Mouse (Mus musculus): ENCODE measurements around the gene Ttc30b. TPM values are rescaled to one million over a fixed set of nuclear protein-coding genes. Genes with fewer than 3 reads are reported as not detected.

Ttc30b gene
- polyA plus RNA-seq, 1 experiment, result 9.6 TPM

GRCm38 (mm10) chr2:75923807-75924340, 14.5 kb downstream of the Ttc30b start:
- Histone ChIP-seq H3K27ac (ENCODE audit: insufficient read depth, low read length) (no peak overlapping the region), H3K4me3 (ENCODE audit: insufficient read depth, low read length) (no peak overlapping the region), H3K4me1 (ENCODE audit: control insufficient read depth, insufficient read depth, low read length) (peaks cover under 1% of the 10 kb centered on the region; the same call in 1 of the 2 replicates)
- no peak for TF ChIP-seq POLR2A (IDR thresholded peaks at IDR 0.05; ENCODE audit: extremely low read depth, insufficient read depth, low read length)
- TF ChIP-seq CTCF (IDR thresholded peaks at IDR 0.05; ENCODE audit: extremely low read depth, insufficient read depth, low read length), result no peak

GRCm38 (mm10) chr2:75915040-75915439, 23.3 kb downstream of the Ttc30b start:
- TF ChIP-seq POLR2A (IDR thresholded peaks at IDR 0.05; ENCODE audit: extremely low read depth, insufficient read depth, low read length), result no peak
- TF ChIP-seq CTCF (IDR thresholded peaks at IDR 0.05; ENCODE audit: extremely low read depth, insufficient read depth, low read length), result no peak
- Histone ChIP-seq H3K4me1 (ENCODE audit: control insufficient read depth, insufficient read depth, low read length) (no peaks in the 10 kb centered on the region), H3K4me3 (ENCODE audit: insufficient read depth, low read length) (no peak overlapping the region), H3K27ac (ENCODE audit: insufficient read depth, low read length) (no peak overlapping the region)

- no peak overlapping the region for H3K4me3 ChIP-seq (ENCODE audit: insufficient read depth, low read length)
- no peak for TF ChIP-seq CTCF (IDR thresholded peaks at IDR 0.05; ENCODE audit: extremely low read depth, insufficient read depth, low read length)
- no peak for TF ChIP-seq POLR2A (IDR thresholded peaks at IDR 0.05; ENCODE audit: extremely low read depth, insufficient read depth, low read length)
- H3K27ac ChIP-seq (ENCODE audit: insufficient read depth, low read length), result no peak overlapping the region
- H3K4me1 ChIP-seq (ENCODE audit: control insufficient read depth, insufficient read depth, low read length), result no peaks in the 10 kb centered on the region
Observed at GRCm38 (mm10) chr2:75907142-75907541, 31.2 kb downstream of the Ttc30b start.

- H3K27ac ChIP-seq (ENCODE audit: insufficient read depth, low read length), result no peak overlapping the region
- TF ChIP-seq CTCF (IDR thresholded peaks at IDR 0.05; ENCODE audit: extremely low read depth, insufficient read depth, low read length) (no peak), POLR2A (IDR thresholded peaks at IDR 0.05; ENCODE audit: extremely low read depth, insufficient read depth, low read length) (no peak)
- H3K4me3 ChIP-seq (ENCODE audit: insufficient read depth, low read length), result no peak overlapping the region
- no peaks in the 10 kb centered on the region for H3K4me1 ChIP-seq (ENCODE audit: control insufficient read depth, insufficient read depth, low read length)
Observed at GRCm38 (mm10) chr2:75901869-75902268, 36.5 kb downstream of the Ttc30b start.

- TF ChIP-seq POLR2A (IDR thresholded peaks at IDR 0.05; ENCODE audit: extremely low read depth, insufficient read depth, low read length) (no peak), CTCF (IDR thresholded peaks at IDR 0.05; ENCODE audit: extremely low read depth, insufficient read depth, low read length) (no peak)
- Histone ChIP-seq H3K4me1 (ENCODE audit: control insufficient read depth, insufficient read depth, low read length) (no peaks in the 10 kb centered on the region), H3K4me3 (ENCODE audit: insufficient read depth, low read length) (no peak overlapping the region), H3K27ac (ENCODE audit: insufficient read depth, low read length) (no peak overlapping the region)
Observed at GRCm38 (mm10) chr2:75900281-75900680, 38.1 kb downstream of the Ttc30b start.

- Histone ChIP-seq H3K4me1 (ENCODE audit: control insufficient read depth, insufficient read depth, low read length) (no peaks in the 10 kb centered on the region), H3K27ac (ENCODE audit: insufficient read depth, low read length) (no peak overlapping the region), H3K4me3 (ENCODE audit: insufficient read depth, low read length) (no peak overlapping the region)
- no peak for TF ChIP-seq POLR2A (IDR thresholded peaks at IDR 0.05; ENCODE audit: extremely low read depth, insufficient read depth, low read length)
- no peak for TF ChIP-seq CTCF (IDR thresholded peaks at IDR 0.05; ENCODE audit: extremely low read depth, insufficient read depth, low read length)
Observed at GRCm38 (mm10) chr2:75895711-75896110, 42.7 kb downstream of the Ttc30b start.

- no peak for TF ChIP-seq POLR2A (IDR thresholded peaks at IDR 0.05; ENCODE audit: extremely low read depth, insufficient read depth, low read length)
- no peak for TF ChIP-seq CTCF (IDR thresholded peaks at IDR 0.05; ENCODE audit: extremely low read depth, insufficient read depth, low read length)
- no peaks in the 10 kb centered on the region for H3K4me1 ChIP-seq (ENCODE audit: control insufficient read depth, insufficient read depth, low read length)
- no peak overlapping the region for H3K4me3 ChIP-seq (ENCODE audit: insufficient read depth, low read length)
- H3K27ac ChIP-seq (ENCODE audit: insufficient read depth, low read length), result no peak overlapping the region
Observed at GRCm38 (mm10) chr2:75891981-75892380, 46.4 kb downstream of the Ttc30b start.

Other genes starting within 250 kb of the Ttc30b start
- gene Nfe2l2, start 233.9 kb downstream of the Ttc30b start, polyA plus RNA-seq (2012; rRNA removed), result 18.9 and 20.1 TPM in 2 replicates
- 13.8 and 14.0 TPM in 2 replicates for gene Agps, start 106.4 kb downstream of the Ttc30b start, polyA plus RNA-seq (2012; rRNA removed)
- 0.11 and 0.19 TPM in 2 replicates for gene Ttc30a2, start 39.6 kb upstream of the Ttc30b start, polyA plus RNA-seq (2012; rRNA removed)
- 2.8 and 3.0 TPM in 2 replicates for gene Ttc30a1, start 43.4 kb upstream of the Ttc30b start, polyA plus RNA-seq (2012; rRNA removed)

Measured in cortical plate, adult 2 months (tissue).